In the genomic region with DNA sequence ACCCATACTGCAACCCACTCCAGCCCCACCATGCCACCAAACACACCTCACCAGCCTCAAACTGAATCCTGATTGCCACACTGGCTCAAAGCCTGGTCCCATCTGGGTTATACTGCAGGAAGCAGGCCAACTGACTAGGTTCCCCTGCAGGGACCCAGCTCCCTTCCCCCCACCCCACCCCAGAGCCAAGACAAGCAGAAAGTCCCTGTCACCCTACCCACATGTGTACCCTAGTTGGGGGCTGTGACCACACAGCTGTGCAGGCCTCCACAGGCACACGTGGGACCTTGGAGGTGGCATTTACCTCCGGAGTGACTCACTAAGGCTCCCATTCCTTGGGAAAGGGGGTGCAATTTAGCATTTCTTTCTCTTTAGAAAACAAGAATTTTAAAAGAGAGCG, we compare ENCODE assay signal across 11 mouse cellular contexts. TPM values are rescaled to one million over a fixed set of nuclear protein-coding genes. Genes with fewer than 3 reads are reported as not detected.
A peak's percentile ranks its signal among the peaks of the same experiment; 100 is the strongest.
DNase-seq lines count a peak whose midpoint lies in the region; ATAC-seq lines count a peak whose summit lies in the region.
"Had no signal": no experiment of that assay in that cellular context is flagged by ENCODE, and none has a peak within 500 bp of the region (broad histone marks: within the 10 kb centered on the region; RNA-seq: fewer than 3 reads in every experiment).

No protein-coding gene starts in this region.

- ATAC-seq in heart, embryonic 11.5 days (replicated peaks; ENCODE audit: insufficient number of reproducible peaks, low FRiP score, low TSS enrichment) = no peak
- ATAC-seq in liver, embryonic 13.5 days (ENCODE audit: low read depth) = no peak
- ATAC-seq in embryonic facial prominence, embryonic 14.5 days (ENCODE audit: low read depth) = no peak
- ATAC-seq: hindbrain, embryonic 16.5 days; midbrain, embryonic 13.5 days had no signal

- H3K4me3 ChIP-seq in heart, embryonic 11.5 days (ENCODE audit: low read depth, low read length) = no peak overlapping the region
- H3K4me3 ChIP-seq in liver, embryonic 13.5 days (replicated peaks) = no peak overlapping the region
- H3K4me3 ChIP-seq in embryonic facial prominence, embryonic 14.5 days (ENCODE audit: low read depth, low read length) = no peak overlapping the region
- H3K4me3 ChIP-seq: midbrain, embryonic 13.5 days; neural tube, embryonic 15.5 days had no signal

- WGBS in heart, embryonic 11.5 days (ENCODE audit: insufficient replicate concordance) = 66% methylated on average over 3 of the region's 3 CpGs
- WGBS in liver, embryonic 13.5 days (ENCODE audit: insufficient replicate concordance) = 52% methylated on average over 3 of the region's 3 CpGs
- WGBS in embryonic facial prominence, embryonic 14.5 days = 41% methylated on average over 3 of the region's 3 CpGs

- peak overlapping the region; percentile 82 for H3K27ac ChIP-seq in heart, embryonic 11.5 days (ENCODE audit: low read depth, low read length)
- no peak overlapping the region for H3K27ac ChIP-seq in liver, embryonic 13.5 days
- no peak overlapping the region for H3K27ac ChIP-seq in embryonic facial prominence, embryonic 14.5 days (replicated peaks; ENCODE audit: low read depth, low read length)
- H3K27ac ChIP-seq: liver, embryonic 14.5 days; midbrain, embryonic 13.5 days; neural tube, embryonic 15.5 days had no signal

- peaks cover 27% of the 10 kb centered on the region for H3K27me3 ChIP-seq in heart, embryonic 11.5 days (ENCODE audit: control insufficient read depth, insufficient read depth, low read length)
- peaks cover 54% of the 10 kb centered on the region for H3K27me3 ChIP-seq in liver, embryonic 13.5 days
- peaks cover 19% of the 10 kb centered on the region for H3K27me3 ChIP-seq in embryonic facial prominence, embryonic 14.5 days (replicated peaks; ENCODE audit: control insufficient read depth, insufficient read depth, low read length)

- no peak for DNase-seq in heart, postnatal 25 days (ENCODE audit: low spot score)
- no peak for DNase-seq in liver, embryonic 13.5 days
- DNase-seq in liver = no peak
- DNase-seq in brain, adult 2 months (ENCODE audit: low read depth, low spot score) = peak; percentile 83
- DNase-seq in embryonic facial prominence, embryonic 14.5 days (ENCODE audit: low spot score) = no peak
- DNase-seq in layer of hippocampus, postnatal 25 days (ENCODE audit: extremely low spot score in 1 of 2, low spot score in 1 of 2) = no peak

- H3K4me2 ChIP-seq in heart, embryonic 11.5 days = peak overlapping the region; percentile 51
- H3K4me2 ChIP-seq in liver, embryonic 13.5 days = peak overlapping the region; percentile 13
- H3K4me2 ChIP-seq in embryonic facial prominence, embryonic 14.5 days (ENCODE audit: low read depth, low read length) = 0 out of 2 replicates have a peak overlapping the region, but pooled peaks have one; percentile 29
- H3K4me2 ChIP-seq: midbrain, embryonic 13.5 days; neural tube, embryonic 15.5 days had no signal

- no peaks in the 10 kb centered on the region for H3K9me3 ChIP-seq in heart, embryonic 11.5 days (replicated peaks; ENCODE audit: control insufficient read depth, low read length)
- no peaks in the 10 kb centered on the region for H3K9me3 ChIP-seq in liver, embryonic 13.5 days (replicated peaks)
- H3K9me3 ChIP-seq in embryonic facial prominence, embryonic 14.5 days (ENCODE audit: control insufficient read depth, low read length) = no peaks in the 10 kb centered on the region
- H3K9me3 ChIP-seq: midbrain, embryonic 13.5 days; neural tube, embryonic 15.5 days had no signal

- peaks cover 28% of the 10 kb centered on the region for H3K4me1 ChIP-seq in heart, embryonic 11.5 days (ENCODE audit: control insufficient read depth, insufficient read depth, low read length)
- no peaks in the 10 kb centered on the region for H3K4me1 ChIP-seq in liver, embryonic 13.5 days (replicated peaks)
- H3K4me1 ChIP-seq in embryonic facial prominence, embryonic 14.5 days (ENCODE audit: control insufficient read depth, insufficient read depth, low read length) = peaks cover 27% of the 10 kb centered on the region

- no peaks in the 10 kb centered on the region for H3K36me3 ChIP-seq in heart, embryonic 11.5 days (ENCODE audit: control insufficient read depth, insufficient read depth, low read length)
- no peaks in the 10 kb centered on the region for H3K36me3 ChIP-seq in liver, embryonic 13.5 days
- H3K36me3 ChIP-seq in embryonic facial prominence, embryonic 14.5 days (ENCODE audit: control insufficient read depth, insufficient read depth, low read length) = no peaks in the 10 kb centered on the region
- H3K36me3 ChIP-seq: midbrain, embryonic 13.5 days; neural tube, embryonic 15.5 days had no signal

- no peak overlapping the region for H3K9ac ChIP-seq in heart, embryonic 11.5 days (ENCODE audit: low read depth, low read length)
- H3K9ac ChIP-seq in liver, embryonic 13.5 days = no peak overlapping the region
- no peak overlapping the region for H3K9ac ChIP-seq in embryonic facial prominence, embryonic 14.5 days (ENCODE audit: low read depth, low read length)
- H3K9ac ChIP-seq: liver, embryonic 14.5 days; midbrain, embryonic 13.5 days; neural tube, embryonic 15.5 days had no signal

- intact Hi-C loops in heart, postnatal 25 days (cut with DNase I) = no loop called here

RNA-seq across cellular contexts. Expression of gene Pitpnm3, which starts 5.1 kb away (rescaled TPM):
- polyA plus RNA-seq in heart, embryonic 11.5 days (2014; fragmentation: Nextera tagmentation; extraction: Ambion mirVana) = 0.07 and 0.14 TPM in 2 replicates
- total RNA-seq in heart, postnatal 25 days (2021) = 1 to 10 TPM; 1.6 to 1.8 TPM
- 0.06 and 0.14 TPM in 2 replicates for polyA plus RNA-seq in liver, embryonic 13.5 days (2015; fragmentation: Nextera tagmentation; extraction: Ambion mirVana)
- polyA plus RNA-seq in embryonic facial prominence, embryonic 14.5 days (2014; fragmentation: Nextera tagmentation; extraction: Ambion mirVana) = 0.89 and 0.96 TPM in 2 replicates
- 10 to 100 TPM; 25.0 to 27.9 TPM for total RNA-seq in layer of hippocampus, postnatal 25 days (2021)
